Mouse (Mus musculus) kidney, postnatal 0 days (tissue): ENCODE data around the gene Rnf157. TPM values are rescaled to one million over a fixed set of nuclear protein-coding genes. Genes with fewer than 3 reads are reported as not detected.

Experiments used
- ATAC-seq: fragments of 200-750 bp; cut with Nextera tagmentation; replicated peaks from 2 replicates; pipeline ENCODE4 v1.8.0; 2017; ENCODE audit warnings: low read depth, moderate number of reproducible peaks, moderate TSS enrichment, moderate library complexity; ENCODE audit not compliant: low FRiP score
- DNase-seq: peaks from one replicate; pipeline ENCODE4 v3.0.0-alpha.2; 2016; ENCODE audit warnings: low spot score
- H3K27ac ChIP-seq: fragments of 300-500 bp; sonication (generic); 2 replicates; pipeline ENCODE4 v1.5.1; 2014; ENCODE audit warnings: mild to moderate bottlenecking
- H3K27me3 ChIP-seq: fragments of 300-500 bp; sonication (generic); 2 replicates; pipeline ENCODE4 v1.6.1; 2014; ENCODE audit warnings: low read length, mixed read lengths; ENCODE audit not compliant: insufficient read depth
- H3K36me3 ChIP-seq: fragments of 300-500 bp; sonication (generic); 2 replicates; pipeline ENCODE4 v1.6.1; 2014; ENCODE audit warnings: low read length, mixed read lengths; ENCODE audit not compliant: insufficient read depth
- H3K4me1 ChIP-seq: fragments of 300-500 bp; sonication (generic); replicated peaks from 2 replicates; pipeline ENCODE4 v1.6.1; 2014; ENCODE audit warnings: antibody characterized with exemption, low read length, mixed read lengths; ENCODE audit not compliant: insufficient read depth
- H3K4me2 ChIP-seq: fragments of 300-500 bp; sonication (generic); 2 replicates; pipeline ENCODE4 v1.6.1; 2014; ENCODE audit warnings: mild to moderate bottlenecking, low read length, moderate library complexity, mixed read lengths
- H3K4me3 ChIP-seq: fragments of 300-500 bp; sonication (generic); replicated peaks from 2 replicates; pipeline ENCODE4 v1.5.1; 2014; ENCODE audit warnings: low read depth, low read length
- H3K9ac ChIP-seq: fragments of 300-500 bp; sonication (generic); 2 replicates; pipeline ENCODE4 v1.6.1; 2014; ENCODE audit warnings: low read depth, low read length
- H3K9me3 ChIP-seq: fragments of 300-500 bp; sonication (generic); replicated peaks from 2 replicates; pipeline ENCODE4 v1.6.1; 2016; ENCODE audit warnings: low read length, inconsistent platforms, mixed read lengths
- CTCF ChIP-seq: IDR thresholded peaks from 2 replicates; pipeline ENCODE4 v1.5.1; 2016; ENCODE audit warnings: antibody characterized with exemption, low read depth, mild to moderate bottlenecking, moderate library complexity
- WGBS: fragments of 180-500 bp; shearing (Covaris S2); extraction: QIAGEN DNeasy Blood & Tissue Kit; methylation state at CpG from one replicate; pipeline ENCODE4 v1.1.7; 2014; 5-methylcytosine and 5-hydroxymethylcytosine counted together
- polyA plus RNA-seq: library from polyadenylated mRNA; unstranded; fragments of >200 nt; fragmentation: Nextera tagmentation; extraction: Ambion mirVana; gene quantifications from 2 replicates; pipeline ENCODE4 v1.2.1, GENCODE M21; 2015

Rnf157 gene
- polyA plus RNA-seq, 1 experiment from 2014 or later, result 8.1 TPM

- Histone ChIP-seq H3K4me3 (no peak overlapping the region), H3K9ac (no peak overlapping the region), H3K4me1 (peaks cover 9% of the 10 kb centered on the region; the same call in 1 of the 2 replicates), H3K36me3 (no peaks in the 10 kb centered on the region), H3K27me3 (no peaks in the 10 kb centered on the region), H3K27ac (no peak overlapping the region), H3K9me3 (no peaks in the 10 kb centered on the region), H3K4me2 (no peak overlapping the region)
- no peak for DNase-seq
- WGBS, result 55% methylated on average over 8 of the region's 8 CpGs
- no peak for ATAC-seq
- no peak for TF ChIP-seq CTCF
Observed at GRCm38 (mm10) chr11:116424621-116425407, 12.0 kb upstream of the Rnf157 start.

GRCm38 (mm10) chr11:116423782-116424620, 11.2 kb upstream of the Rnf157 start:
- Histone ChIP-seq H3K4me2 (no peak overlapping the region), H3K36me3 (no peaks in the 10 kb centered on the region), H3K4me3 (no peak overlapping the region), H3K27ac (no peak overlapping the region), H3K9me3 (no peaks in the 10 kb centered on the region), H3K9ac (no peak overlapping the region), H3K27me3 (no peaks in the 10 kb centered on the region), H3K4me1 (peaks cover 5% of the 10 kb centered on the region; the same call in 1 of the 2 replicates)
- no peak for DNase-seq
- no peak for TF ChIP-seq CTCF
- no peak for ATAC-seq
- 74% methylated on average over 10 of the region's 10 CpGs for WGBS

- H3K27ac ChIP-seq, result no peak overlapping the region
- H3K4me2 ChIP-seq, result no peak overlapping the region
- H3K27me3 ChIP-seq, result no peaks in the 10 kb centered on the region
- DNase-seq (no peak), ATAC-seq (no peak)
- 74% methylated on average over 6 of the region's 6 CpGs for WGBS
- H3K4me1 ChIP-seq, result peaks cover 8% of the 10 kb centered on the region; the same call in 1 of the 2 replicates
- H3K4me3 ChIP-seq, result no peak overlapping the region
- no peak for TF ChIP-seq CTCF
- no peak overlapping the region for H3K9ac ChIP-seq
- no peaks in the 10 kb centered on the region for H3K36me3 ChIP-seq
- H3K9me3 ChIP-seq, result no peaks in the 10 kb centered on the region
Observed at GRCm38 (mm10) chr11:116423214-116423613, 10.4 kb upstream of the Rnf157 start.

- H3K36me3 ChIP-seq, result no peaks in the 10 kb centered on the region
- H3K4me2 ChIP-seq, result no peak overlapping the region
- no peak overlapping the region for H3K4me3 ChIP-seq
- TF ChIP-seq CTCF, result no peak
- H3K27me3 ChIP-seq, result no peaks in the 10 kb centered on the region
- 92% methylated on average over 2 of the region's 2 CpGs for WGBS
- no peak overlapping the region for H3K9ac ChIP-seq
- H3K9me3 ChIP-seq, result no peaks in the 10 kb centered on the region
- ATAC-seq (no peak), DNase-seq (no peak)
- peaks cover 13% of the 10 kb centered on the region; the same call in 1 of the 2 replicates for H3K4me1 ChIP-seq
- H3K27ac ChIP-seq, result no peak overlapping the region
Observed at GRCm38 (mm10) chr11:116422562-116422961, 9.7 kb upstream of the Rnf157 start.

- Histone ChIP-seq H3K27ac (no peak overlapping the region), H3K36me3 (no peaks in the 10 kb centered on the region), H3K27me3 (no peaks in the 10 kb centered on the region), H3K4me1 (peaks cover 13% of the 10 kb centered on the region; the same call in 1 of the 2 replicates), H3K4me3 (no peak overlapping the region), H3K9me3 (no peaks in the 10 kb centered on the region), H3K4me2 (no peak overlapping the region), H3K9ac (no peak overlapping the region)
- WGBS, result 52% methylated on average over 6 of the region's 6 CpGs
- ATAC-seq (no peak), DNase-seq (no peak)
- no peak for TF ChIP-seq CTCF
Observed at GRCm38 (mm10) chr11:116421102-116421501, 8.3 kb upstream of the Rnf157 start.

GRCm38 (mm10) chr11:116418841-116419462, 6.1 kb upstream of the Rnf157 start:
- Histone ChIP-seq H3K9me3 (no peaks in the 10 kb centered on the region), H3K36me3 (no peaks in the 10 kb centered on the region), H3K4me3 (no peak overlapping the region), H3K4me2 (no peak overlapping the region), H3K9ac (no peak overlapping the region), H3K4me1 (peaks cover 13% of the 10 kb centered on the region; the same call in 1 of the 2 replicates), H3K27ac (peak overlapping the region; percentile 75), H3K27me3 (no peaks in the 10 kb centered on the region)
- 45% methylated on average over 6 of the region's 6 CpGs for WGBS
- ATAC-seq, result peak; percentile 30
- DNase-seq, result no peak
- no peak for TF ChIP-seq CTCF
